Mouse (Mus musculus) ZHBTc4 (cell line): Measurements from ENCODE around the gene Gtf2h4.

Experiments
- DNase-seq: peaks from one replicate; pipeline ENCODE4 v3.0.0-alpha.2; 2011; ENCODE audit warnings: low read depth, low spot score

Gene Gtf2h4

DNA sequence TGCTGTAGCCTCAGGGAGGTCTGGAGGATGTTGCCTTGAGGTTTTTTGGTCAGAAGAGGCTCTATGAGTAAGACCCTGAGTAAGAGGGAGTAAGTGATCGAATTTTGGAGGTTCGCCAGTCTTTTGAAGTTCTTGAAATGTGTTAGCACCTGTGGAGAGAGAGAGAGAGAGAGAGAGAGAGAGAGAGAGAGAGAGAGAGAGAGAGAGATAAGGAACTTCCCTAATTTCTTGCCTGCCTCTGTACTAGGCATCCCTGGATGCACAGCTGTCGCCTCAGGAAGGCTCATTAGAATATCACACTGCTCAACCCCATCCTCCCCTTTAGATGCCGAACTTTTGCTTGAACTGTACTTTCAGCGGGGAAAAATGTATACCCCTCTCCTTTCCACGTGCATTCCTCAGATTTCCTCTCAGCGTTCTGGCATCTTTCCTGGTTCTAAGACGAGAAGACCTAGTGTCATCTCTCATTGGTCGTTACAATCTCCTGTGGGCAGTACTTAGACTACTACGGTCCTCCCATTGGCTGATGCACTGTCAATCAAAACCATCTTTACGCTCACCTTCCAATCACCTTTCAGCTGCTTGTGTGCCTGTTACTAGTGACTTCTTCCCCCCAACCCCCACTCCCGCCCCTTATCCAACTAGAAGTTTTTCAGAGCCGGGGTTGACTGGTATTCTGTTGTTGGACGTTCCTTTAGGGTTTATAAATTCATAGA, 34.9 kb downstream of the Gtf2h4 start:
- peak; percentile 89 for DNase-seq

DNA sequence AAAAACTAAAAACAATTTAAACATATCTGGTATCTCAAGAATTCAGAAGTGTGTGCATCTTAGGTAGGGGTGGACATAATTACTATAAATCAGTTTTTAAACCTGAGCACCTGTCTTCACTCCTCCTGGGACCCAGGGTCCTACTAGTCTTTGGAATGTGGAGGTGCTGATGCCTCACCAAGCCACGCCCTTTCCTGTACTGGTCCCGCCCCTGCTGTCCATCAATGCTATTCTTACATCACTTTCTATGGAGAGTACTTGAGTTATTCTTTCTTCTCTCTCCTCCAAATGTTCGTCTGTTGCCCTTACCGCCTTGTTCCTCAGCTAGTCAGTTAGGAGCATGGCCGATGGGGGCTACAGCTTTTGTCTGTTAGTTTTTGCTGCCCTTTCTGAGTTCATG, 37.2 kb downstream of the Gtf2h4 start:
- DNase-seq: peak; percentile 76

DNA sequence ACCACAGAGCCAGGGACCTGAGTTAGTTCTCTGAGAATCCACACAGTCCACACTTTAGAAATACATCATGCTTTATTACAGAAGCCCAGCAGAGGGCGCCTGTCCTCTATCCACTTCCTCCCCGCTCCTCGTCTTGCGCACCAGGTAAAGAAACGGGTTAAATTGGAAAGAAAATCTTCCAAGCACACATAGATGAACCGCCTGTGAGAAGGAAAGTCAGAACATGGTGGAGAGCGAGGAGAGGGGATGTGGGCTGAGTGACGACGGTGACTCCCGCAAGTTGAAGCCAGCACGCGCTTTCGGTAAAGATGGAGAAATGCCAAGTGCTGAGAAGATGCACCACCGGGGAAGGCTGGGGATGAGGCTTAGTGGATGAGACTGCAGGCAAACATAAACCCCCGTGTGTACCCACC, 37.8 kb downstream of the Gtf2h4 start:
- DNase-seq: peak; percentile 86

DNA sequence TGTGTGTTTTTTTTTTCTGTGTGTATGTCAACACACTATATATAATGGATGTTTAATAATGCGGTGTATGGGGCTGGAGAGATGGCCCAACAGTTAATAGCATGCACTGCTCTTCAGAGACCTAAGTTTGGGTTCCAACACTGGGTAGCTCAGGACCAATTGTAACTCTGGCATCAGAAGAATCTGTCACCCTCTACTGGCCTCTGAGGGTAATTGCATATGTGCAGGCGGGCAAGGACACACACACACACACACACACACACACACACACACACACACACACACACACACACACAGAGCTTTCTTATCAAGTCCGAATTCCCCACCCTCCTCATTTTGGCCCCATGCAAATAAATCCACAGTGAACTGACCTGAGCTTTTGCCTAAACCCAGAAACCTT, 38.3 kb downstream of the Gtf2h4 start:
- peak; percentile 62 for DNase-seq

DNA sequence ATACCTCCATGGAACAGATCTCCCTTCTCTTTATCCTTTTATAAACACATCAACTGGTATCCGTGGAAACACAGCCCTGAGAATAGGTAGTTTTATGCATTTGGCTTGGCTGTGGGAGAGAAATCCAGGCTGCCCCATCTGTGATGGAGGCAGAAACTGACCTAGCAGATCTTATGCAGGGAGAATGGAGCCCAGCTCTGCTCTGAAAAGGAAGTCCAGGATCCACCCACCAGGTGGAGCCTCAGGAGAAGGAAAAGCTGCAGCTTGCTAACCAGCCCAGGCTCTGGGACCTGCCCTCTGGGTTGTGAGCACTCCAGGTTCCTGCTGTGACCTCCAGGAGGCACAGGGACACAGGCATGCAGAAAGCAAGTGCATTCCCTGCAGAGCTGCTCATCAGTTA, 39.5 kb downstream of the Gtf2h4 start:
- DNase-seq: peak; percentile 78

DNA sequence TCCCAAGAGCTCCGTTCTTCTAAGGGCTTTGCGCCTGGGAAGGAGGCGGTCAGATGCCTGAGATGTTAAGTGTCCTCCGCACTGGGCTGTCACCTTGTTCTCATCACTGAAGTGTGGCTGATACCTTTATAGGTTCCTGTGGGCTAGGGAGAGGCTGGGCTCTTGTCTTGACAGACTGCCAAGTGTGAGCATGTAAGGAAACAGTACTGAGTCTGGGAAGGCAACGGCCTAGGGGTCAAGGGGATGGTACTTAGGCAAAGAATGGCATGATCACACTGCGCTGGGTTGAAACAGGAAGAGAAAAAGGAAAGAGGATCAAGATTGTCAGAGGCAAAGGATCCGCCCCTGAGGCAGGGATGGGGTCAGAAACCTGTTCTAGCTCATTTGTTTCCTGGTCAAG, 47.0 kb downstream of the Gtf2h4 start, which contains the start of gene Gm9573:
Gene Gm9573, minus strand, starts transcription at position 101 of the 400 bp plus-strand sequence.
- DNase-seq: no peak
